In genomic region chr14:101428805-101429516, GRCm38 (mm10) we compare ENCODE assay signal across 8 mouse cellular contexts.
DNase-seq lines count a peak whose midpoint lies in the region; ATAC-seq lines count a peak whose summit lies in the region.

No protein-coding gene starts in this region.

- H3K36me3 ChIP-seq in neural tube, embryonic 14.5 days (ENCODE audit: control insufficient read depth, insufficient read depth, low read length) = no peaks in the 10 kb centered on the region

- peak; percentile 42 to 74 for DNase-seq in cerebellum, postnatal 10 days
- no peak for DNase-seq in cerebellum, adult 11-12 months
- peak; percentile 21 to 54 for DNase-seq in left cerebral cortex, postnatal 25 days (ENCODE audit: low spot score in 2 of 2)
- DNase-seq in left cerebral cortex, postnatal 4 days = no peak
- peak; percentile 28 for DNase-seq in forelimb bud, embryonic 11.5 days (ENCODE audit: low read depth, low spot score)
- DNase-seq in right cerebral cortex, postnatal 4 days = no peak
- DNase-seq in gastrocnemius, postnatal 25 days = no peak

- no peak overlapping the region for H3K4me2 ChIP-seq in neural tube, embryonic 14.5 days (ENCODE audit: low read depth, low read length)

- H3K27me3 ChIP-seq in neural tube, embryonic 14.5 days (ENCODE audit: control insufficient read depth, insufficient read depth, low read length) = no peaks in the 10 kb centered on the region

- no peaks in the 10 kb centered on the region for H3K9me3 ChIP-seq in neural tube, embryonic 14.5 days (ENCODE audit: control insufficient read depth, low read length)

- no peaks in the 10 kb centered on the region for H3K4me1 ChIP-seq in neural tube, embryonic 14.5 days (ENCODE audit: control insufficient read depth, insufficient read depth, low read length)

- intact Hi-C loops in left cerebral cortex, postnatal 25 days (cut with DNase I) = no loop called here
- intact Hi-C loops in left cerebral cortex, postnatal 4 days (cut with DNase I) = loop anchor here (5.0 kb wide), 1 partner anchor 1492 kb away; no protein-coding TSS in a partner anchor

- H3K4me3 ChIP-seq in neural tube, embryonic 14.5 days (ENCODE audit: low read depth, low read length) = no peak overlapping the region

- ATAC-seq in neural tube, embryonic 14.5 days (ENCODE audit: low read depth) = peak; percentile 64; the same call in 1 of the 2 replicates

- WGBS in neural tube, embryonic 14.5 days = 42% methylated on average over 3 of the region's 3 CpGs

- H3K27ac ChIP-seq in neural tube, embryonic 14.5 days (ENCODE audit: low read depth, low read length) = no peak overlapping the region

- no peak overlapping the region for H3K9ac ChIP-seq in neural tube, embryonic 14.5 days (replicated peaks; ENCODE audit: low read depth, low read length)

Comparison
In these comparisons a context has a peak if more than half of its experiments do, and no peak if none do; other contexts are left out.
1. DNase-seq: peak in cerebellum, postnatal 10 days (2 of 2), left cerebral cortex, postnatal 25 days (2 of 2) and forelimb bud, embryonic 11.5 days (single experiment); none in cerebellum, adult 11-12 months (single experiment), left cerebral cortex, postnatal 4 days (single experiment), right cerebral cortex, postnatal 4 days (single experiment) and gastrocnemius, postnatal 25 days (single experiment).